Mouse (Mus musculus) heart, embryonic 14.5 days (tissue): ENCODE measurements around the gene Ust. TPM values are rescaled to one million over a fixed set of nuclear protein-coding genes. Genes with fewer than 3 reads are reported as not detected.

Experiments
- ATAC-seq: fragments of 200-750 bp; cut with Nextera tagmentation; 2 replicates; pipeline ENCODE4 v1.8.0; 2017; ENCODE audit warnings: low read depth, moderate TSS enrichment; ENCODE audit not compliant: insufficient number of reproducible peaks, insufficient read depth, low FRiP score
- H3K27ac ChIP-seq, 2 experiments: fragments of 200-500 bp in 1 of 2; fragments of 300-500 bp in 1 of 2; sonication (generic) in 1 of 2; replicated peaks in 1 of 2; 2 replicates each; pipeline ENCODE4 v1.5.1; 2012 to 2014; ENCODE audit warnings: low read depth in 2 of 2, low read length in 2 of 2, control low read depth in 1 of 2, mild to moderate bottlenecking in 1 of 2, mixed read lengths in 1 of 2; ENCODE audit not compliant: control insufficient read depth in 1 of 2, insufficient read depth in 1 of 2
- H3K27me3 ChIP-seq: fragments of 300-500 bp; sonication (generic); 2 replicates; pipeline ENCODE4 v1.6.1; 2014; ENCODE audit warnings: mild to moderate bottlenecking, low read length, control low read depth; ENCODE audit not compliant: control insufficient read depth, insufficient read depth
- H3K36me3 ChIP-seq: fragments of 300-500 bp; sonication (generic); 2 replicates; pipeline ENCODE4 v1.6.1; 2014; ENCODE audit warnings: mild to moderate bottlenecking, control low read depth, low read length, mixed read lengths; ENCODE audit not compliant: control insufficient read depth, insufficient read depth
- H3K4me1 ChIP-seq, 2 experiments: fragments of 200-500 bp in 1 of 2; fragments of 300-500 bp in 1 of 2; sonication (generic) in 1 of 2; 2 replicates each; pipeline ENCODE4 v1.6.1; 2012 to 2014; ENCODE audit warnings: low read length in 2 of 2, control low read depth in 1 of 2, mixed read lengths in 1 of 2; ENCODE audit not compliant: control insufficient read depth in 2 of 2, insufficient read depth in 2 of 2
- H3K4me2 ChIP-seq: fragments of 300-500 bp; sonication (generic); 2 replicates; pipeline ENCODE4 v1.6.1; 2014; ENCODE audit warnings: mild to moderate bottlenecking, low read length
- H3K4me3 ChIP-seq, 2 experiments: fragments of 200-500 bp in 1 of 2; fragments of 300-500 bp in 1 of 2; sonication (generic) in 1 of 2; 2 replicates each; pipeline ENCODE4 v1.5.1; 2012 to 2014; ENCODE audit warnings: low read length in 2 of 2, mild to moderate bottlenecking in 2 of 2, control low read depth in 1 of 2, low read depth in 1 of 2, moderate library complexity in 1 of 2; ENCODE audit not compliant: control insufficient read depth in 1 of 2, insufficient read depth in 1 of 2
- H3K9ac ChIP-seq: fragments of 300-500 bp; sonication (generic); 2 replicates; pipeline ENCODE4 v1.6.1; 2014; ENCODE audit warnings: mild to moderate bottlenecking, low read length
- H3K9me3 ChIP-seq: fragments of 300-500 bp; sonication (generic); 2 replicates; pipeline ENCODE4 v1.6.1; 2016; ENCODE audit warnings: low read length, control low read depth; ENCODE audit not compliant: control insufficient read depth
- WGBS: fragments of 180-500 bp; shearing (Covaris S2); extraction: QIAGEN DNeasy Blood & Tissue Kit; methylation state at CpG from one replicate; pipeline ENCODE4 v1.1.7; 2014; 5-methylcytosine and 5-hydroxymethylcytosine counted together
- polyA plus RNA-seq: library from polyadenylated mRNA; unstranded; fragments of >200 nt; fragmentation: Nextera tagmentation; extraction: Ambion mirVana; gene quantifications from 2 replicates; pipeline ENCODE4 v1.2.1, GENCODE M21; 2014

Ust gene
- polyA plus RNA-seq, 1 experiment from 2014 or later, result 2.3 TPM

- 0 out of 2 replicates have a peak, but pooled peaks have one; percentile 6 for ATAC-seq
These were observed 959 bp downstream of the Ust start for GRCm38 (mm10) chr10:8517591-8518140.

GRCm38 (mm10) chr10:8516916-8517524 is 1.6 kb downstream of the Ust start:
- Histone ChIP-seq H3K27ac (no peak overlapping the region), H3K4me3 (peak overlapping the region; percentile 80 to 81; a peak in 3 of 4 replicates), H3K9me3 (0 out of 2 replicates have a peak, but pooled peaks cover 3% of the 10 kb centered on the region), H3K9ac (peak overlapping the region; percentile 79; the same call in 1 of the 2 replicates), H3K36me3 (no peaks in the 10 kb centered on the region), H3K27me3 (peaks cover 23% of the 10 kb centered on the region), H3K4me1 (peaks cover 3 to 6% of the 10 kb centered on the region in 2 experiments; a peak in 2 of 4 replicates), H3K4me2 (peak overlapping the region; percentile 94)
- no peak for ATAC-seq
- WGBS, result 23% methylated on average over 9 of the region's 9 CpGs

More at GRCm38 (mm10) chr10:8517591-8518140, 959 bp downstream of the Ust start:
- Histone ChIP-seq H3K4me3 (peak overlapping the region; percentile 80 to 81), H3K9ac (peak overlapping the region; percentile 79), H3K4me2 (peak overlapping the region; percentile 94), H3K4me1 (peaks cover 3 to 6% of the 10 kb centered on the region in 2 experiments; a peak in 2 of 4 replicates), H3K27me3 (peaks cover 23% of the 10 kb centered on the region), H3K27ac (no peak overlapping the region), H3K36me3 (no peaks in the 10 kb centered on the region), H3K9me3 (0 out of 2 replicates have a peak, but pooled peaks cover 3% of the 10 kb centered on the region)
- 1% methylated on average over 26 of the region's 26 CpGs for WGBS

GRCm38 (mm10) chr10:8513690-8514089 is 4.9 kb downstream of the Ust start:
- WGBS, result 84% methylated on average over 3 of the region's 3 CpGs
- H3K9ac ChIP-seq, result no peak overlapping the region
- H3K27ac ChIP-seq, result no peak overlapping the region
- H3K27me3 ChIP-seq, result peaks cover 18% of the 10 kb centered on the region
- no peaks in the 10 kb centered on the region for H3K36me3 ChIP-seq
- no peak for ATAC-seq
- peaks cover 3 to 6% of the 10 kb centered on the region in 2 experiments; a peak in 2 of 4 replicates for H3K4me1 ChIP-seq
- 0 out of 2 replicates have a peak, but pooled peaks cover 3% of the 10 kb centered on the region for H3K9me3 ChIP-seq
- no peak overlapping the region for H3K4me2 ChIP-seq
- no peak overlapping the region for H3K4me3 ChIP-seq

- no peaks in the 10 kb centered on the region for H3K36me3 ChIP-seq
- no peak overlapping the region for H3K27ac ChIP-seq
- 80% methylated on average over 6 of the region's 6 CpGs for WGBS
- H3K4me3 ChIP-seq, result no peak overlapping the region
- H3K4me2 ChIP-seq, result no peak overlapping the region
- H3K4me1 ChIP-seq, result peaks cover 0 to under 1% of the 10 kb centered on the region in 2 experiments; a peak in 2 of 4 replicates
- H3K9me3 ChIP-seq, result 0 out of 2 replicates have a peak, but pooled peaks cover 3% of the 10 kb centered on the region
- ATAC-seq, result no peak
- no peak overlapping the region for H3K9ac ChIP-seq
- H3K27me3 ChIP-seq, result peaks cover 13% of the 10 kb centered on the region
These were observed 6.4 kb downstream of the Ust start for GRCm38 (mm10) chr10:8512222-8512621.

- no peak for ATAC-seq
- Histone ChIP-seq H3K9me3 (0 out of 2 replicates have a peak, but pooled peaks cover 3% of the 10 kb centered on the region), H3K9ac (no peak overlapping the region), H3K4me1 (no peaks in the 10 kb centered on the region), H3K36me3 (no peaks in the 10 kb centered on the region), H3K4me3 (no peak overlapping the region), H3K27ac (no peak overlapping the region), H3K4me2 (no peak overlapping the region), H3K27me3 (peaks cover 8% of the 10 kb centered on the region)
- 72% methylated on average over 8 of the region's 8 CpGs for WGBS
These were observed 6.9 kb downstream of the Ust start for GRCm38 (mm10) chr10:8511760-8512159.

GRCm38 (mm10) chr10:8506247-8506573 is 12.4 kb downstream of the Ust start:
- no peaks in the 10 kb centered on the region for H3K9me3 ChIP-seq
- no peak overlapping the region for H3K4me2 ChIP-seq
- H3K9ac ChIP-seq, result no peak overlapping the region
- H3K27ac ChIP-seq, result no peak overlapping the region
- ATAC-seq, result no peak
- H3K4me1 ChIP-seq, result peaks cover 2 to 9% of the 10 kb centered on the region in 2 experiments
- H3K27me3 ChIP-seq, result no peaks in the 10 kb centered on the region
- H3K4me3 ChIP-seq, result no peak overlapping the region
- H3K36me3 ChIP-seq, result no peaks in the 10 kb centered on the region
- WGBS, result 53% methylated on average over 3 of the region's 3 CpGs

GRCm38 (mm10) chr10:8505346-8506246 is 13.0 kb downstream of the Ust start:
- H3K36me3 ChIP-seq, result no peaks in the 10 kb centered on the region
- WGBS, result 42% methylated on average over 13 of the region's 13 CpGs
- H3K27me3 ChIP-seq, result no peaks in the 10 kb centered on the region
- H3K4me2 ChIP-seq, result peak overlapping the region; percentile 38
- no peak for ATAC-seq
- no peak overlapping the region for H3K9ac ChIP-seq
- H3K9me3 ChIP-seq, result no peaks in the 10 kb centered on the region
- no peak overlapping the region for H3K27ac ChIP-seq
- H3K4me3 ChIP-seq, result no peak overlapping the region
- peaks cover 2 to 9% of the 10 kb centered on the region in 2 experiments for H3K4me1 ChIP-seq
